Mouse (Mus musculus): ENCODE results near the gene C7. TPM values are rescaled to one million over a fixed set of nuclear protein-coding genes. Genes with fewer than 3 reads are reported as not detected.

The C7 gene
- polyA plus RNA-seq, 1 experiment from 2014 or later, result 0.19 TPM

Other genes starting within 250 kb of the C7 start
- gene Mroh2b, start 165.0 kb downstream of the C7 start, polyA plus RNA-seq (2016; fragmentation: Nextera tagmentation; extraction: Ambion mirVana), result not detected in 2 replicates
- gene Card6, start 44.8 kb upstream of the C7 start, polyA plus RNA-seq (2016; fragmentation: Nextera tagmentation; extraction: Ambion mirVana), result 0.94 and 1.0 TPM in 2 replicates
- 537 and 548 TPM in 2 replicates for gene Rpl37, start 52.9 kb upstream of the C7 start, polyA plus RNA-seq (2016; fragmentation: Nextera tagmentation; extraction: Ambion mirVana)
- 17.2 and 17.8 TPM in 2 replicates for gene Prkaa1, start 80.1 kb upstream of the C7 start, polyA plus RNA-seq (2016; fragmentation: Nextera tagmentation; extraction: Ambion mirVana)
- gene Ttc33, start 121.8 kb upstream of the C7 start, polyA plus RNA-seq (2016; fragmentation: Nextera tagmentation; extraction: Ambion mirVana), result 42.6 and 43.0 TPM in 2 replicates
- gene Ptger4, start 180.4 kb upstream of the C7 start, polyA plus RNA-seq (2016; fragmentation: Nextera tagmentation; extraction: Ambion mirVana), result 3.7 and 4.0 TPM in 2 replicates